Mouse (Mus musculus): ENCODE results near the gene Park7.

GRCm38 (mm10) chr4:150871392-150872138, 42.7 kb downstream of the Park7 start:
- no peak for TF ChIP-seq CTCF (IDR thresholded peaks at IDR 0.05; ENCODE audit: low read depth)
- TF ChIP-seq EP300 (optimal IDR thresholded peaks at IDR 0.05), result no peak

All from stomach, postnatal 0 days (tissue).